Mouse (Mus musculus) myocyte (in vitro differentiated cells): ENCODE data around the gene Thoc7.

Source experiments
- CEBPB ChIP-seq: IDR thresholded peaks from 2 replicates; pipeline ENCODE4 v1.6.1; 2011; ENCODE audit warnings: mild to moderate bottlenecking, moderate library complexity; ENCODE audit not compliant: poor library complexity, insufficient read depth, severe bottlenecking
- E2F4 ChIP-seq: IDR thresholded peaks from one replicate; pipeline ENCODE4 v1.6.1; 2011; ENCODE audit warnings: mild to moderate bottlenecking, control low read depth, moderate library complexity; ENCODE audit not compliant: insufficient read depth
- MAX ChIP-seq: IDR thresholded peaks from one replicate; pipeline ENCODE4 v1.6.1; 2011; ENCODE audit warnings: low read depth, mild to moderate bottlenecking, control low read depth
- MYOD1 ChIP-seq, 3 experiments: IDR thresholded peaks; one replicate each; pipeline ENCODE4 v1.6.1; 2011; ENCODE audit warnings: control low read depth in 2 of 3, low read depth in 2 of 3, mild to moderate bottlenecking in 2 of 3, moderate library complexity in 1 of 3; ENCODE audit not compliant: insufficient read length in 2 of 3, control insufficient read depth in 1 of 3
- POLR2A ChIP-seq: IDR thresholded peaks from one replicate; pipeline ENCODE4 v1.6.1; 2011; ENCODE audit warnings: low read depth, mild to moderate bottlenecking, control low read depth, moderate library complexity; ENCODE audit not compliant: insufficient read length
- POLR2AphosphoS2 ChIP-seq: IDR thresholded peaks from one replicate; pipeline ENCODE4 v1.6.1; 2011; ENCODE audit warnings: low read depth, control low read depth; ENCODE audit not compliant: insufficient read length
- REST ChIP-seq: IDR thresholded peaks from one replicate; pipeline ENCODE4 v1.6.1; 2011; ENCODE audit warnings: mild to moderate bottlenecking, control low read depth, moderate library complexity; ENCODE audit not compliant: insufficient read depth, insufficient read length
- SRF ChIP-seq: IDR thresholded peaks from one replicate; pipeline ENCODE4 v1.6.1; 2011; ENCODE audit warnings: low read depth; ENCODE audit not compliant: control insufficient read depth, insufficient read length
- TCF12 ChIP-seq: IDR thresholded peaks from one replicate; pipeline ENCODE4 v1.6.1; 2011; ENCODE audit warnings: mild to moderate bottlenecking, control low read depth; ENCODE audit not compliant: poor library complexity, insufficient read depth, severe bottlenecking
- TCF3 ChIP-seq: IDR thresholded peaks from one replicate; pipeline ENCODE4 v1.6.1; 2011; ENCODE audit warnings: low read depth, control low read depth; ENCODE audit not compliant: insufficient read length
- USF1 ChIP-seq: IDR thresholded peaks from one replicate; pipeline ENCODE4 v1.6.1; 2011; ENCODE audit warnings: low read depth, mild to moderate bottlenecking, control low read depth, moderate library complexity

GRCm38 (mm10) chr14:13961401-13962112, at the start of gene Thoc7, which contains the start of gene Atxn7:
- TF ChIP-seq POLR2A (no peak), MYOD1 (IDR thresholded peaks at IDR 0.05; ENCODE audit: control insufficient read depth in 1 of 3, insufficient read length in 2 of 3, low read depth in 2 of 3) (no peak), USF1 (no peak), POLR2AphosphoS2 (no peak), TCF12 (no peak), E2F4 (no peak), CEBPB (no peak), TCF3 (no peak), SRF (no peak), MAX (no peak), REST (no peak)
